Mouse (Mus musculus) hindbrain, embryonic 13.5 days (tissue): ENCODE data around the gene Uso1. TPM values are rescaled to one million over a fixed set of nuclear protein-coding genes. Genes with fewer than 3 reads are reported as not detected.

Source experiments
- ATAC-seq: fragments of 200-750 bp; cut with Nextera tagmentation; 2 replicates; pipeline ENCODE4 v1.8.0; 2017; ENCODE audit warnings: moderate TSS enrichment; ENCODE audit not compliant: low FRiP score
- H3K27ac ChIP-seq: fragments of 300-500 bp; sonication (generic); 2 replicates; pipeline ENCODE4 v1.5.1; 2015; ENCODE audit warnings: inconsistent platforms, mild to moderate bottlenecking, moderate library complexity
- H3K27me3 ChIP-seq: fragments of 300-500 bp; sonication (generic); 2 replicates; pipeline ENCODE4 v1.6.1; 2015; ENCODE audit warnings: mild to moderate bottlenecking, inconsistent platforms
- H3K36me3 ChIP-seq: fragments of 300-500 bp; sonication (generic); 2 replicates; pipeline ENCODE4 v1.6.1; 2015; ENCODE audit warnings: mild to moderate bottlenecking, inconsistent platforms
- H3K4me1 ChIP-seq: fragments of 300-500 bp; sonication (generic); replicated peaks from 2 replicates; pipeline ENCODE4 v1.6.1; 2015; ENCODE audit warnings: inconsistent platforms
- H3K4me2 ChIP-seq: fragments of 300-500 bp; sonication (generic); 2 replicates; pipeline ENCODE4 v1.6.1; 2015; ENCODE audit warnings: inconsistent platforms, mild to moderate bottlenecking, moderate library complexity
- H3K4me3 ChIP-seq: fragments of 300-500 bp; sonication (generic); 2 replicates; pipeline ENCODE4 v1.5.1; 2015; ENCODE audit warnings: mild to moderate bottlenecking, inconsistent platforms
- H3K9ac ChIP-seq: fragments of 300-500 bp; sonication (generic); 2 replicates; pipeline ENCODE4 v1.6.1; 2015; ENCODE audit warnings: mild to moderate bottlenecking, inconsistent platforms
- H3K9me3 ChIP-seq: fragments of 300-500 bp; sonication (generic); 2 replicates; pipeline ENCODE4 v1.6.1; 2016; ENCODE audit warnings: inconsistent platforms
- WGBS: fragments of 180-500 bp; shearing (Covaris S2); methylation state at CpG from one replicate; pipeline ENCODE4 v1.1.7; 2015; 5-methylcytosine and 5-hydroxymethylcytosine counted together
- polyA plus RNA-seq: library from polyadenylated mRNA; unstranded; fragments of >200 nt; fragmentation: Nextera tagmentation; extraction: Ambion mirVana; gene quantifications from 2 replicates; pipeline ENCODE4 v1.2.1, GENCODE M21; 2015

Uso1 gene
- polyA plus RNA-seq = 43.9 and 44.6 TPM in 2 replicates

- ATAC-seq = peak; percentile 98
- peak within 1 kb of the TSS; percentile 91 for H3K9ac ChIP-seq
- H3K4me2 ChIP-seq = peak within 1 kb of the TSS; percentile 76
- H3K9me3 ChIP-seq = no peaks in the 10 kb centered on the region
- H3K4me3 ChIP-seq = peak within 1 kb of the TSS; percentile 90
- H3K27ac ChIP-seq = peak within 1 kb of the TSS; percentile 91
- 1% methylated on average over 46 of the region's 59 CpGs for WGBS
- peaks cover 49% of the 10 kb centered on the region for H3K4me1 ChIP-seq
- peaks cover 11% of the 10 kb centered on the region for H3K36me3 ChIP-seq
- H3K27me3 ChIP-seq = no peaks in the 10 kb centered on the region
These were observed at the start of gene Uso1 for GRCm38 (mm10) chr5:92137239-92138046. Uso1 (plus strand) TSS chr5:92137938.

- Histone ChIP-seq H3K27me3 (no peaks in the 10 kb centered on the region), H3K4me3 (no peak overlapping the region), H3K36me3 (0 out of 2 replicates have a peak, but pooled peaks cover 4% of the 10 kb centered on the region), H3K4me1 (peaks cover 8% of the 10 kb centered on the region), H3K27ac (no peak overlapping the region), H3K9ac (0 out of 2 replicates have a peak overlapping the region, but pooled peaks have one; percentile 5), H3K9me3 (no peaks in the 10 kb centered on the region), H3K4me2 (no peak overlapping the region)
- 42% methylated on average over 15 of the region's 15 CpGs for WGBS
- no peak for ATAC-seq
These were observed 44.3 kb upstream of the Uso1 start for GRCm38 (mm10) chr5:92093263-92094061.

GRCm38 (mm10) chr5:92094062-92094415 is 43.7 kb upstream of the Uso1 start:
- no peak for ATAC-seq
- WGBS = 90% methylated on average over 3 of the region's 3 CpGs
- H3K36me3 ChIP-seq = 0 out of 2 replicates have a peak, but pooled peaks cover 4% of the 10 kb centered on the region
- H3K9ac ChIP-seq = no peak overlapping the region
- H3K27me3 ChIP-seq = no peaks in the 10 kb centered on the region
- no peak overlapping the region for H3K4me3 ChIP-seq
- H3K4me2 ChIP-seq = no peak overlapping the region
- H3K4me1 ChIP-seq = peaks cover 8% of the 10 kb centered on the region
- no peaks in the 10 kb centered on the region for H3K9me3 ChIP-seq
- H3K27ac ChIP-seq = no peak overlapping the region

- Histone ChIP-seq H3K4me3 (no peak overlapping the region), H3K9me3 (no peaks in the 10 kb centered on the region), H3K4me2 (no peak overlapping the region), H3K9ac (no peak overlapping the region), H3K36me3 (0 out of 2 replicates have a peak, but pooled peaks cover 4% of the 10 kb centered on the region), H3K4me1 (peaks cover 8% of the 10 kb centered on the region), H3K27me3 (no peaks in the 10 kb centered on the region), H3K27ac (no peak overlapping the region)
- ATAC-seq = no peak
- 93% methylated on average over 6 of the region's 6 CpGs for WGBS
These were observed 41.0 kb upstream of the Uso1 start for GRCm38 (mm10) chr5:92096786-92097185.

GRCm38 (mm10) chr5:92097779-92098178 is 40.0 kb upstream of the Uso1 start:
- Histone ChIP-seq H3K4me2 (no peak overlapping the region), H3K36me3 (0 out of 2 replicates have a peak, but pooled peaks cover 4% of the 10 kb centered on the region), H3K27ac (no peak overlapping the region), H3K4me3 (no peak overlapping the region), H3K9me3 (no peaks in the 10 kb centered on the region), H3K9ac (no peak overlapping the region), H3K4me1 (peaks cover 8% of the 10 kb centered on the region), H3K27me3 (no peaks in the 10 kb centered on the region)
- ATAC-seq = no peak
- WGBS = 89% methylated on average over 4 of the region's 4 CpGs

GRCm38 (mm10) chr5:92098351-92099109 is 39.2 kb upstream of the Uso1 start:
- Histone ChIP-seq H3K36me3 (0 out of 2 replicates have a peak, but pooled peaks cover 4% of the 10 kb centered on the region), H3K9ac (no peak overlapping the region), H3K4me3 (no peak overlapping the region), H3K4me2 (no peak overlapping the region), H3K4me1 (peaks cover 6% of the 10 kb centered on the region), H3K27ac (no peak overlapping the region), H3K9me3 (no peaks in the 10 kb centered on the region), H3K27me3 (no peaks in the 10 kb centered on the region)
- 68% methylated on average over 13 of the region's 13 CpGs for WGBS
- no peak for ATAC-seq

GRCm38 (mm10) chr5:92101601-92102000 is 36.1 kb upstream of the Uso1 start:
- H3K4me3 ChIP-seq = no peak overlapping the region
- H3K27me3 ChIP-seq = no peaks in the 10 kb centered on the region
- no peak overlapping the region for H3K9ac ChIP-seq
- H3K4me1 ChIP-seq = peaks cover 14% of the 10 kb centered on the region; the same call in 1 of the 2 replicates
- H3K4me2 ChIP-seq = no peak overlapping the region
- ATAC-seq = no peak
- H3K36me3 ChIP-seq = no peaks in the 10 kb centered on the region
- no peaks in the 10 kb centered on the region for H3K9me3 ChIP-seq
- 90% methylated on average over 8 of the region's 8 CpGs for WGBS
- H3K27ac ChIP-seq = no peak overlapping the region

- Histone ChIP-seq H3K27ac (no peak overlapping the region), H3K36me3 (no peaks in the 10 kb centered on the region), H3K9me3 (no peaks in the 10 kb centered on the region), H3K4me1 (peaks cover 16% of the 10 kb centered on the region; the same call in 1 of the 2 replicates), H3K4me3 (no peak overlapping the region), H3K4me2 (no peak overlapping the region), H3K27me3 (no peaks in the 10 kb centered on the region), H3K9ac (no peak overlapping the region)
- ATAC-seq = no peak
- 75% methylated on average over 6 of the region's 6 CpGs for WGBS
These were observed 34.7 kb upstream of the Uso1 start for GRCm38 (mm10) chr5:92103062-92103461.

GRCm38 (mm10) chr5:92103816-92104415 is 33.8 kb upstream of the Uso1 start:
- 73% methylated on average over 13 of the region's 13 CpGs for WGBS
- no peak overlapping the region for H3K27ac ChIP-seq
- peak; percentile 59; the same call in 1 of the 2 replicates for ATAC-seq

GRCm38 (mm10) chr5:92106327-92107125 is 31.2 kb upstream of the Uso1 start:
- Histone ChIP-seq H3K4me1 (peaks cover 16% of the 10 kb centered on the region; the same call in 1 of the 2 replicates), H3K9ac (no peak overlapping the region), H3K9me3 (no peaks in the 10 kb centered on the region), H3K4me3 (no peak overlapping the region), H3K4me2 (no peak overlapping the region), H3K27me3 (no peaks in the 10 kb centered on the region), H3K36me3 (no peaks in the 10 kb centered on the region), H3K27ac (peak overlapping the region; percentile 30; the same call in 1 of the 2 replicates)
- WGBS = 45% methylated on average over 10 of the region's 10 CpGs
- peak; percentile 49; the same call in 1 of the 2 replicates for ATAC-seq

More at GRCm38 (mm10) chr5:92103816-92104415, 33.8 kb upstream of the Uso1 start:
- Histone ChIP-seq H3K36me3 (no peaks in the 10 kb centered on the region), H3K27me3 (no peaks in the 10 kb centered on the region), H3K9ac (no peak overlapping the region), H3K4me2 (no peak overlapping the region), H3K4me1 (peaks cover 16% of the 10 kb centered on the region; the same call in 1 of the 2 replicates), H3K9me3 (no peaks in the 10 kb centered on the region), H3K4me3 (no peak overlapping the region)

- no peaks in the 10 kb centered on the region for H3K9me3 ChIP-seq
- H3K27me3 ChIP-seq = no peaks in the 10 kb centered on the region
- ATAC-seq = no peak
- no peak overlapping the region for H3K4me3 ChIP-seq
- H3K36me3 ChIP-seq = no peaks in the 10 kb centered on the region
- WGBS = 92% methylated on average over 4 of the region's 4 CpGs
- H3K27ac ChIP-seq = no peak overlapping the region
- peaks cover 18% of the 10 kb centered on the region for H3K4me1 ChIP-seq
- no peak overlapping the region for H3K9ac ChIP-seq
- H3K4me2 ChIP-seq = no peak overlapping the region
These were observed 30.5 kb upstream of the Uso1 start for GRCm38 (mm10) chr5:92107282-92107681.
